Mouse (Mus musculus) urinary bladder, postnatal 25 days (tissue): ENCODE results near the gene Ptpro.
"Not testable (repeated sequence)": the region's sequence is repeated elsewhere in the genome, so short reads cannot be mapped to it uniquely, and the experiment has no call there.

Experiments
- DNase-seq: peaks from one replicate; pipeline ENCODE4 v3.0.0; 2022; ENCODE audit warnings: low spot score

Ptpro gene

DNA sequence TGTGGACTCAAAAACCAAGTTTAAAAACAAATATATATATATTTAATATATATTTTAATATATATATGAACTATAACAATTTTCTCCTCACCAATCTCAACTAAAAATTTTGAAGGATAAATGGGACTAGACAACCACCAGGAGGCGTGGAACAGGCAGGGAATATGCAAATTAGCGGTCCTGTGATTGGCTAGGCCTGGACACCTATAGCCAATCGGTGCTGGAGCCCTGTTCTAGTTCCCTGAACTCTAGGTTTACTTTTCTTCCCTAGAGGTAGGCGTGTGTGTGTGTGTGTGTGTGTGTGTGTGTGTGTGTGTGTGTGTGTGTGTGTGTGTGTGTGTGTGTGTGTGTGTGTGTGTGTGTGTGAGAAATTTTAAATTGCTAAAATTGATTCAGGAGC is 134.8 kb downstream of the Ptpro start:
- no peak for DNase-seq

DNA sequence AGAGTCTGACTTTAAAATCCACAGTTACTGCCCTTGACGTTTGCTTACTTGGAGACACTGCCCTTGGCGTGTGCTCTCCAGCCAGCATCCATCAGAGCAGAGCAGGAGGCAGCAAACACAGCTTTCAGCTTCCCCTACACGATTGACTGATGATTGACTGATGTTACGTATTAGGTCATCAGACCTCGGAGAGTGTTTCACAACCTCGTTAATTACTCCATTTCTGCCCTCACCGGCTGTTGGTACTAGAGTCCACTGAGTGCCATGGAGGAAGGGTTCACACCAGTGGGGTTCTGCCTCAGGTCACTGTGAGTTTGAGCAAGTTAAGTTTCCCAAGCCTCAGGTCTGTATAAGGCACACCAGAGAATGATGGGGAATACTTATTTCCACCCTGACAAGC is 143.0 kb downstream of the Ptpro start:
- no peak for DNase-seq

DNA sequence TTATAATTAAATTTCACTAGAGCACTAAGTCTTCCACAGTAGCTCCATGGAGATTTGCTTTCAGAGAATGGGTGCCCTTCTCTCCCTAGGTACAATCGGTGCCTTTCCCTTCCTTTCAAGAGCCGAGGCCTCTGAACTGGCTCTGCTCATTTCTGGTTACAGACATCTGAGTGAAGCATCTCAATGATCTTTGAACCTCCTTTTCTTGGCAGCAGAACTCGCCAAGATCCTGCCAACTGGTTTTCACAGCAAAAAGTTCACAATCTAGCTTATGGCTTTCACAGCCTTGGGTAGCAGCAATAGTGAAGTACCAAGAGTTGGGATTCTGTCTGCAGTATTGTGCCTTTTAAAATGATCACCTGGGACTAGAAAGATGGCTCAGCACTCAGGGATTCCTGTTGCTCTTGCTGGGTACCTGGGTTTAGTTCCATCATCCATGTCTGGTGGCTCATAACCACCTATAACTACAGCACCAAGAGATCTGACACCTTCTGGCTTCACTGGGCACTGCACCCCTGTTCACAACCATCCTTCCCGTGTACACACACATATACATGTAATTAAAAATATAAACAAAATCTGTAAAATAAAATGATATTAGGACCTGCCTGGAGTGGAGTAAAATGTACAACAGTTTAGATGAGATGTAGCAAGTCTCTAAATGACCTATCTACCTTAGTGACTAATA is 144.1 kb downstream of the Ptpro start:
- DNase-seq, result no peak

DNA sequence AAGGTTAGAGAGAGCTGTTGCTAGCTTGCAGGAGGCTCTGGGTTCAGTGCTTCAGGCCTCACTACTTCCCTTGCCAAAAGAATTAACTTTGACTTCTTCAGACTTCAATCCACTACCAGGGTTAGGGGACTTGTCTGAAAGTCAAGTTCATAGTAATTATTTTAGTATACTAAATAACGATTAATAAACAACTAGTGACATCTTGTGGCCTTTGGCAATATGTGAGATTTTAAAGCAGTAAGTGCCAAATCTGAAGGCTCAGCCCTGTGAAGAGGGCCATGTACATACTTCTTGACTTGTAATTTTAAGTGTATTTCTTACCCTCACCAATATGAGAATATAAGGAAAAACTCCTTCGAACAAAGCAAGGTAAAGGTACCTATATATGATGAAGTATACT is 145.2 kb downstream of the Ptpro start:
- no peak for DNase-seq

DNA sequence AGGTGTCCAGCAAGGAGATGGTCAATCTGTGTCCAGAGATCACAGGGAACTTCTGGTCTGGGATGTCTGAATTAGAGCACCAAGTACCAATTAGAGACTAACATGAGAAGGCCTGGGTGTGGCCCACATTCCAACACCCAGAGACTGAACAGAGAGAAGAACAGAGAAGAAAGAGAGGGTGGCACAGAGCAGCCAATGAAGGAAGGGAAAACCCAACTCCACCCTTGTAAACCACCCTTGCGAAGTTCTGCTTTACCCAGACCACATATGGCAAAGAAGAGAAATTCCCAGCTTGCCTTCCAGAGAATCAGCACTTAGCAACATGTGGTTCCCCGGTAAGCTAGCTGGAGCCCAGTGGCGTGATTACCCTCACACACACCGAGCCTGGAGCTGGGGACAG is 152.1 kb downstream of the Ptpro start:
- DNase-seq, result no peak

DNA sequence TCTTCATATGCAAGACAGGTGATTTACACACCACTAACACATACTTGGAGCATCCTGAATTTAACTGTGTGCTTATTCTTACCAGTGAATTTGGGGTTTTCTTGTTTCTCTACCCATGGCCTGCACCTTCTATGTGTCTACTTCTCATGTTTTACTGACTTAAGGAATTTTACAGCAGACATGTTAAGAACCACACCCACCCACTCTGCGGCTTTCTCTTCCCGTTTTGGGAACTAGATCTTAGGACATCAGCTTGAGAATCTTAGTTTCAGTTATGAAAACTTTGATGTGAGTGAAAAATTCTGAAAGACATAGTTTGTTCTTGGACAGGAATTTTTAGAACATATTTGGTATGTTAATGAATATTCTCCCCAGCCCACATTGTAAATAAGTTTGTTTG is 153.6 kb downstream of the Ptpro start:
- DNase-seq, result no peak

DNA sequence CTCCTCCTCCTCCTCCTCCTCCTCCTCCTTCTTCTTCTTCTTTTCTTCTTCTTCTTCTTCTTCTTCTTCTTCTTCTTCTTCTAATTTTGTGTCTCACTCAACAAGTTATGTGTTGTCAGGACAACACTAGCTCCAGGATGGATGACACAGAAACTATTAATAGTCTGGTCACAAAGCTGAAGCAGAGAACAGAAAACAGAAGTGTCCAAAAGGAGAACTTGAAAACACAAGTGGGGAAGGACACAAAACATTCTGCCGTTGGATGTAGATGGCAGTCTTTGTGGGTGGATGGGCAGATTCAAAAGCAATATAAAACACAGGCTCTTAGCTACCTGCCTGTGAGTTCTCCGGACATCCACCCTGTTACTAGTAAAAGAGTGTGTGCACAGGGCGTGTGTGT is 158.4 kb downstream of the Ptpro start:
- DNase-seq, result no peak

DNA sequence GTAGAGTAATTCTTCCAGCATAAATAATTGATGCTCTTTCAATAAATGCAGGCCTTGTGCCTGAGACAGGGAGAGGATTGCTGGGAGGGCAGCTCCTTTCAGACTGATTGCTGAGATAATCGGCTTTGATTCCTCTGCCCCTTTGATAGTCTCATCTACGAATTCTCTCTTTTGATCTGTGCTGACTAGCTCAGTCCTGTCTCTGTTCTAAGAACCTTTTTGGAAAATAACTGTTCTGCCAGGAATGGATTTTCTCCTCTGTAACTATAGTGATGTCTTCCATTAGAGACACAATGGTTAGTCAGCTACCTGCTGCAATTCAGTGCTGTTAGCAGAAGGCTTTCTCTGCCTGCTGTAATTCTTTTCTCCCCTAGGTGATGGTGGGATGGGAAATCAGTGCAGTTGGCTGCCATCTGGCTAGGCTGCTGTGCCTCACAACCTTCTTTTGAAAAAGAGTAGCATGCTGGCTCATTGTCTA is 159.8 kb downstream of the Ptpro start:
- no peak for DNase-seq

DNA sequence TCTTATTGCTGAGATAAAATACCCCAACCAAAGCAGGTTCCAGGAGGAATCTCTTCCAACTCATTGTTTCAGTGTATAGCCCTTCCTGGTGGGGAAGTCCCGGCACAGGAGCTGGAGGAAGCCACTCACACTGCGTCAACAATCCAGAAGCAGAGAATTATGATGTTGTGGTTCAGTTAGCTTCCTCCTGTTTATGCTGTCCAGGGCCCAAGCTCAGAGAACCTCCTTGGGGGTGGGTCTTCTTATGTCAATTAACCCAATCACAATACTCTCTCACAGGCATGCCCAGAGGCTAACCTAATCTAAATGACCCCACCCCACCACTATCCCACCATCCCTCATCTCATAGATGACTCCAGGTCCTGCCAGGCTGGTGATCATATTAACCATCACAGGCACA is 160.9 kb downstream of the Ptpro start:
- no peak for DNase-seq

DNA sequence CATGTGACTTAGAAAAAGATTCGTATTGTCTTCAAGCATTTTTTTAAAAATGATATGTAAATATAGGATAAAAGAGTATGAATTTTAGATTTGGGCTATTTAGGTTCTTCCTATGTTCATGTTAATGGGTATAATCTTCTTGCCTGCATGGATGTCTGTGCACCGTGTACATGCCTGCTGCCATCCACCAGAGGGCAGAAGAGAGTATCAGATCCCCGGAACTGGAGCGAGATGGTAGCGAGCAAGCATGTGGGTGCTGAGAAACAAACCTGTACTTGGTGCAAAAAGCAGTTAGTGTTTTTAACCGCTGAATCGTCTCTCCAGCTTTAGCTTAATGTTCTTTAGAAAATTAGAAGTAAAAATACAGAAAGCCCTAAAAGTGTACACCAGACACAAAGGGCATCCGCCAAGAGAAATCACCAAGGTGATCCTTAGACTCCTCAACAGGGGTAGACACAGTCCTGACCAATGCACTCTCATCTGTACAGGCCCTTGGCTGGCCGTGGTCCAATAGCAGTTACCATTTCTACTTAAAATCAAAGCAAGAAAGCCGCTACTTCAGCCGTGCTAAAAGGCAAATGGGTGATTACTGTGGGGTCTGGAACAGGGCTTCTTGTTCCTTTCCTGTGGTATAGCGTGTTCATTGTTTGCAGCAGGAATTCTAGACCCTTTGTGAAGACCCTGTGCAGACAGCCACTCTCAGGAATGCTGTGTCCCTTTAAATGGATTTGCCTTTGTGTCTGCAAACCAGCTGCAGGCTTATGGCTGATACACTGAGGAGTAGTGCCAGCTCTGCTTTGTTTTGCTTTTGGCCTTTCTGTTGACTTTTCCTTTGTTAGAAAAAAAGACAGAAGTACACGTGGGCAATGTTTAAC is 162.6 kb downstream of the Ptpro start:
- peak; percentile 26 for DNase-seq

DNA sequence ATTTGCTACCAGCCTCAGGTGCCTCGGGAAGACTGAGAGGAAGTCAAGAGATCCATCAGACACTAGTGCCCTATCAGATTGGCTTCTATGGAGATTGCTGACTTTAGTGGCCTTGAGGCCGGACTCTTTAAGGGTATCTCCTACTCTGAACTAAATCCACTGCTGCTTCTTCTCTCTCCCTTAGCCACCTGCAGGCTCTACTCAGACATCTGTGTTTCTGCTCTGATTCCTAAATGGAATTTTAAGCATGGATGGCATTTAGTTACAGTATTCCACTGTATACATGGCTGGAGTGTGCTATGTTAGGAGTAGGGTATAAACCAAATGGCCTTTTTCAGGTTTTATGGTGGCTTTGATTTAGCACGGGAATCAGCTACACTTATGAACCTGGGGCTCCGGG is 170.7 kb downstream of the Ptpro start:
- DNase-seq, result no peak

DNA sequence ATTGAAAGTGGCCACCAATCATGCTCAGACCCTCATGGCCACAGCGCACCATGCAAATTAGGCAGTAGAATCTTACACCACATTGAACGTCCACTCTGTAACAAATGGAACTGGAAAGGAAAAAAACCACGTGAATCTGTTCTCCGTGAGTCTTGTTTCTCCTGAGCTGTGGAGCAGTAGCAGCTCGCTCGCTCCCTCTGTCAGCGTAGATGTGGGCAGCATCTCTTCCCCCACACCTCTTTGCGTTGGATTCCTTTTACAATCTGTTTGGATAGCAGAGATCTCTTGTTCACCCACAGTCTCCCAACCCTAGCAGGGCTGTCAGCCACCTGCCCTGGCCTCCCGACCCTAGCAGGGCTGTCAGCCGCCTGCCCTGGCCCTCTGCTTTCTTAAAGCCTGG is 171.7 kb downstream of the Ptpro start:
- DNase-seq, result no peak

DNA sequence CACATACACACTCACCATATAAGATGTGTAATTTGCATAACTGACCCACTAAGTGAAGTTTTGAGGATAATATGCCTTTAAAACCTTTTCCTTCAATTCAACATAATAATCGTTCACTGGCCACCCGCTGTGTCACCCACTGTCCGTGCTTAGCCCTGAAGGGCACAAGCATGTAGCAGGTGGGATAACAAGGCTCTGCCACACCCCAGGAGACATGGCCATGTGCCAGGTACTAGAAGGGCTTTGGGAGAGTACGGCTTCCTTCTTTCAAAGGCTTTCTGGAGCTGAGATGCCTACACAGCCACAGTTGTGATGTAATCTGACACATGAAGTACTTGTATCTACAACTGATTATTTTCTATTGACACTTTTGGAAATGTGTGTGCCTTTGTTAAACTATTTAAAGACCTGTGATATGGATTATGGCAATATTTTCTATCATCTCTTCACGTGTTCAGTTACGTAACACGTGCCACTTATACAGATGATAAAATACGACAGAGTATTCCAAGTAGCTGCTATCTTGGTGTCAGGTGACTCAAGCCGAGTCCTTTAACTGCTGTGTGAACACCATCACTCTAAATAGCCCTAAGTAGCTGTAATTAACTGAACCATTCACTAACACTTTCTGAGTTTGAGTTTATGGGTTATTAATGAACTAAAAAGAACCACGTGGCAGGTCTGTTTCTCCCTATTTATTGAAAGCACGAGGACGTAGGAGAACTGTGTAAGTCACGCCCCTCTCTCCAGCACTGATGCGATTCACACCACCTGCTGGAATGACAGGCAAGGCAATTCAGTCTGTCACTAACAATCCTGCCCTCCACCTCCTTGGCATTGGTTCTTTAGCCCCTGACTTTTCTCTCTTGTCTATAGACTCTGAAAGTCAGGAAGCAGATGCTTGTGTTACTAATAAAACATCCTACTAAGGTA is 173.6 kb downstream of the Ptpro start:
- DNase-seq, result no peak

DNA sequence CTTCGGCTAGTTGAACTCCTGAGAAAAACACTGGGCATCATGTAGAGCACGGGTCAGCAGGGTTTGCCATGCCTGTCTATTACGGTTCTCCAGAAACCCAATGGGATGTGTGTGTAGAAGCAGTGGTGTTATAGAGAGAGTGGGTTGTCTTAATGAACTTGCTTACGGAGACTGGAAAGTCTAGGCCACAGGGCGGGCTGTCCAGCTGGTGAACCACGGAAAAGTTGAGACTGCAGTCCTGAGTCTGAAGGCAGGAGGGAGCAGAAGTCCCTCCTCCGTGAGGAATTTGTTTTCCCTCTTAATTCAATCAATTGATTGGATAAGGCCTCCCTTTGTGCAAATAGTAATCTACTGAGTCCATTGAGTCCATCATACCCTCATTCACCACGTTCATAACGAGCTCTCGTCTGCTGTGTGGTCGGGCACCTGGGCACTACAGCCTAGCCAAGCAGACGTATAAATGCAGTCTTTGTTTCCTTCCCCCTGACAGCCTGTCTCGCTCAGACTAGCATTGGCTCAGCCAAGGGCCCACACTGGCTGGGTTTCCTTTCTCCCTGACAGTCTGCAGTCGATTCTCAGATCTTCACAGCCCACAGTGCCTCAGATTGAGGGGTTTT is 181.5 kb downstream of the Ptpro start:
- no peak for DNase-seq

DNA sequence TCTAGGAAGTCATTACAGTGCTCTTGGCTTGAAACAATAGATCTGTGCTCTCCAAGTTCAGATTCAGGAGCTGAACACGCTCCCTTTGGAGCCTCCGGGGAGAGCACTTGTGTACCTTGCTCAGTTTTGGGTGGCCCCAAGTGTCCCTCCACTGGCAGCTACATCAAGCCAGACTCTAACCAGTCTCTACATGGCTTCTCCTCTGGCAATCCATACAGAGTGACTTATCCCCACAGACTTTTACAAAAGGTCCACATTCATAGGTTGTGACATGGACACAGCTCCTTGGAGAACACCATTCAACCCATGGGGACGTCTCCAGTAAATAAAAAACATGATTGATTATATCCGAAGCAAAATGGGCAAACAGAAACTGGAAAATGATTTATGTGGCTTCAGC is 185.4 kb downstream of the Ptpro start:
- DNase-seq, result no peak

DNA sequence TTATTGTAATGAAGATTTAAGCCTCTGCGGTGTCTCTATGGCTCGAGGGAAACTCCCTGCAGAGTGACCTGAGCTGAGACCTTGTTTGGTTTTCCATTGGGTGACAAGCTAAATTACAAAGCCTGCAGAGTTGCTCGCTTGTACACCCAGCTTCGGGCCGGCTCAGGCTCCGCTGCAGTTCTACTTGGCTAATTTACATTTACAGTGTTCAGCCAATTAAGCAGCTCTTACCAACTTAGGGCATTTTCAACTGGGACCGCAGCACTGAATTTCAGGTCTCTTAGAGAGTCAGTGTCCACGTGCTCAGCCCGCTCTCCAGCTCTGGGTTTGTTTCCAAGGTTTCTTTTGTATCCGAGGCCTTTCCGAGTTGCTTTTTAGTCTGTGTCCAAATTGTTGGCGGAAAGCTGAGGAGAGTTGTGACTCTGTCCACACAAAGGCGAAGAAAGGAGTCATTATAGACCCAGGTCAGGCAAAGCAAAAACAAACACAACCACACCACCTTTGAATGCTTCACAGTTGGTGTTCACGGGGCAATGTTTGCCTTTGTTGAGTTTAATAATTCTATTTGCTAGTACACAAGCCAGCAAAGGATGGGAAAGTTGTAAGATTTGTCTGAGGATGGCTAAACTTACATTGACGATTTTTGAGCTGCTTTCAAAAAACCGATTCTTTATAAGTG is 185.9 kb downstream of the Ptpro start:
- no peak for DNase-seq

DNA sequence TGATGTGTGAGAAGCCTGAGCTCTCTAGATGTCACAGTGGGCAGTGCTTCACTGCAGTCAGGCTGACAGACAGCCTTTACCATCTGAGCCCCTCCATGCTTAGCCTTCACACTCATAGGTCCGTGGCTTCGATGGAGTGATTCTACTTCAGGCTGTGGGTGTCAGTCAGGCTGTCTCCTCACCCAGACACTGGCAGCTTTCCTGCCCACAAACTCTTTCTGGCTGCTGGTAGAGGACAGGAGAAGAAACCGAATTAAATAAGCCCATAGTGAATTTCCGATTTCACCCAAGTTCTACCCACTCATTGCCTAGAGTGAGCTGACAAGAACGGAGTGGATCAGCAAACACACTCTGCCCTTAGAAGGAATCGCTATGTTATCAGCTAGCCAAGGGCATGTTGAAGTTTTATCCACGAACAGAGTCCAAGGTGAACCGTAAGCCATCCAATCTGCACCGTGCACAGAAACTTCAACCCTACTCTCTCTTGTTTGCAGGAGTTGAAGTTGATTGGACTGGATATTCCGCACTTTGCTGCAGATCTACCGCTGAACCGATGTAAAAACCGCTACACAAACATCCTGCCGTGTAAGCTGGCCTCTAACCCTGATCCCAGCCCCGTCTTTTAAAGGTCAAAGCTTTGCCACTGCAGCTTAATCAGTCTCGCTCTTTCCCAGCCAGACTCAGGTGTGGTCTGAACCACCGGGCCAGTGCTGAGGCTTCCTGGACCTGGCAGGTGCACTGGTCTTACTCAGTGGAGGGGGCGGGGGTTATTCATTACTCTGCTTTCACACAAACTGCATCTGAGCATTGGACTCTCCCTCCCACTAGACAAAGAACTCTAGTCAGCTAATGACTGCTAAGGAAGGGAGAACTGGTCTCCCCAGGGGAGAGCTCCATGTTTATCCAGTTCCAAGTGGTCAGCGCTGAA is 188.7 kb downstream of the Ptpro start:
- DNase-seq, result no peak

DNA sequence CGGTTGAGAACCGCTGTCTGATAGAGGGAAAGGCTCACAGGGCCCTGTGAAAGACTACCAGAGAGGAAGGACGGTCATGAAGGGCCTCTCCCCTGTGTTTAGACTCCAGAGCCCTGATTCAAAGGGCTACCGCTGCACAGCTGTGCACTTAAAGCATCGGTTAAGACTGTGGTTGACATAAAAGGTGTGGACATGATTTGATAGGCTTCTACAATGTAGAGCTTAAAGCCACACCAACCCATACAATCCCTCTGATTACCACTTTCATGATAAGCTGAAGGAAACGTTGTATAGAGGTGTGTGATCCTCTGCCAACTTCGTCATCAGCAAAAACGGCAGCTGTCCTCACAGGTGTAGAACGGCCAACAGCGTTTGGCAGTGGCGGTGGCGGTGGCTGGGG is 191.0 kb downstream of the Ptpro start:
- DNase-seq, result no peak

DNA sequence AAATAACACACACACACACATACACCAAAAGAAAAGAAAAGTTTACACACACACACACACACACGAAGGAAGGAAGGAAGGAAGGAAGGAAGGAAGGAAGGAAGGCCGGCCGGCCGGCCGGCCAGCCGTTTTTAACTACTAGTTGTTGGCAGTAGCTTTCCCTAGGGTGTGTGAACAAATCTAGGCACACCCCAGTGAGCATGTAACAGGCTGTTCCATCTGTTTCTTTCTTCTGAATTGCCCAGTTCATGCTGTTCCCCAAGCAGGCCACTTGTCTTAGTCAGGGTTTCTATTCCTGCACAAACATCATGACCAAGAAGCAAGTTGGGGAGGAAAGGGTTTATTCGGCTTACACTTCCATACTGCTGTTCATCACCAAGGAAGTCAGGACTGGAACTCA is 194.0 kb downstream of the Ptpro start:
- not testable (repeated sequence) for DNase-seq

DNA sequence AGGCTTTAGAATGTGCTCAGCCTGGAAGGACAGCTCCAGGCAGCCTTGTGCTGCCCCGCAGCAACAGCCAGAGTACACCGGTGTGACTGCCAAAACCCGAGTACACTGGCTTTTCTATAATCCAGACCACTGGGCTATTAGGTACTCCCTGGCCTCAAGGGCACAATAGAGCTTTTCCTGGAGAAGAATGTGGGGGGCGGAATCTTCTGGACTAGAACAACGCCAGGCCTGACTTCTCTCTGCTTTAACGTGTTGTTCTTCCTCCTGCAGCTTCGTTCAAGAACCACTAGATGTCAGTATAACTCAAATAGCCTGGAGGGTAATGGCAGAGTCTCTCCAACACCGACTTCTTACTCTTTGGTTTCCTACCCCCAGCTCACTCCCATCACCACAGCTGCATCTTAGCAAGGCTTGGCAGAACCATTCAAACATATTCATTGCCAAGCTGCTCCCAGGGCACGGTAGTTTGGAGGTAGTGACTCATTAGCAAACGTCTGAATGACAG is 203.5 kb downstream of the Ptpro start:
- DNase-seq, result peak; percentile 25
